Mouse (Mus musculus) C2C12 (cell line): ENCODE measurements around the gene Fxyd1.

Experiments
- CTCF ChIP-seq: IDR thresholded peaks from one replicate; pipeline ENCODE4 v1.5.1; 2011; ENCODE audit not compliant: control insufficient read depth, insufficient read depth, insufficient read length
- FOSL1 ChIP-seq: IDR thresholded peaks from one replicate; pipeline ENCODE4 v1.8.0; 2011; ENCODE audit warnings: mild to moderate bottlenecking, low read length; ENCODE audit not compliant: poor library complexity, insufficient read depth, severe bottlenecking
- MAX ChIP-seq: IDR thresholded peaks from one replicate; pipeline ENCODE4 v1.6.1; 2011; ENCODE audit warnings: mild to moderate bottlenecking, control low read depth
- MYOD1 ChIP-seq: IDR thresholded peaks from one replicate; pipeline ENCODE4 v1.6.1; 2011; ENCODE audit warnings: low read depth; ENCODE audit not compliant: control insufficient read depth, insufficient read length

DNA sequence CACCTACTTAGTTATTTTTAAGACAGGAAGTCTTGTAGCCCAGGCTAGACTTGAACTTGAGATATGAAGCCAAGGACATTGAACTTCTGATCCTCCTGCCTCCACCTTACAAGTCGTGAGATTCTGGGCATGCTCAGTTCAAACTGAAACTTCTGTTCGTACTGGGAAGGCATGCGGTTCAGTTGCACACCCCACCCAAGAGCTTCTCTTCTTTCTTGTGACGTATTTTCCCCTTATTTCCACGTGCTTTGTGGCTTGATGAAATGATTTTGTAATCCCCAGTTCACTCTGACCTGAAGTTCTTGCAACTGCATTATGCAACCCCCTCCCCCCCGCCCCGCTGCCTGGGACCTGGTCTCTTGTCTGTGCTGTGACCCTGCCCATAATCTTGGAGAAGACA is 25.3 kb downstream of the Fxyd1 start:
- TF ChIP-seq CTCF (no peak), MAX (no peak), MYOD1 (no peak), FOSL1 (no peak)
